Mouse (Mus musculus): Measurements from ENCODE around the gene Borcs7.
"Not testable (repeated sequence)": the region's sequence is repeated elsewhere in the genome, so short reads cannot be mapped to it uniquely, and the experiment has no call there.

Gene Borcs7

DNA sequence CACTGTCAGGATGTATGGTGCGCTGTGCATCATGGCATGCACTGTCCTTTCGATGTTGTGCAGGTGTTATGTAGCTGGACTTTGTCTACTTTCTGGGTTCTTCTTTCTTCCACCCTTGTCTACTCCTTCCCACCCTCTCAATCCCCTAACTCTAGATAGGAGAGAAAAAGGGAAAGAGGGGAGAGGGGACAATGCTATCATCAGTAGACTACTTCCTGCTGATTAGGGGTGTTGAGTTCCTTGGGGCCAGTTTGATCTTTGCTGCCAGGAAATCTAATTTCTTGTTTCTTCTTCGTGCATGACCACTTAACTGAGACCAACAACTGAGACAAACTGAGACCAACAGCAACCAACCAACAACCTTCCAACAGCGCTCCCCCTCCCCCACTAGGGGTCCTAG is 20.9 kb downstream of the Borcs7 start:
- in situ Hi-C loops (cut with MboI, MseI): no loop called here

GRCm38 (mm10) chr19:46714234-46714633 is 24.5 kb downstream of the Borcs7 start:
- in situ Hi-C loops (cut with MboI, MseI): no loop called here

- in situ Hi-C loops (cut with MboI, MseI): no loop called here
Measured at GRCm38 (mm10) chr19:46715016-46715415, 25.3 kb downstream of the Borcs7 start.

- in situ Hi-C loops (cut with MboI, MseI): no loop called here
Measured at GRCm38 (mm10) chr19:46718150-46718549, 28.4 kb downstream of the Borcs7 start.

DNA sequence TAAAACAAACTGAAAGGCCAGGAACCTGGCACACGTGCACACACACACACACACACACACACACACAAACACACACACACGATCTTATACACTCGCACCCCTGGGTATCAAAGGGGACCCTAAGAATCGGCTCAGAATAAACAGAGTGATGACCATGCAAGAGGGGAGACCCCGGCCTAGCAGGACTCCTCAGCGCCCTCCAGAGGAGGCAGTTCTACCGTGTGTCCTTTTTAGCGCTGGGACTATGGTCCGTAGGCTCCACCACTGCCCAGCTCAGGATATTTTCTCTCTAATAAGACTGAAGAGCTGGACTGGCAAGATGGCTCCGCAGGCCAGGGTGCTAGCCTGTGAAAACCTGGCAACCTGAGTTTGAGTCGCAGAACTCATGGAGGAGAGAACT is 34.7 kb downstream of the Borcs7 start:
- in situ Hi-C loops (cut with MboI, MseI): loop anchor here (10.0 kb wide), 1 partner anchor 1110 kb away; no protein-coding TSS in a partner anchor

- in situ Hi-C loops (cut with MboI, MseI): loop anchor here (10.0 kb wide), 1 partner anchor 1111 kb away; no protein-coding TSS in a partner anchor
Measured at GRCm38 (mm10) chr19:46726142-46726541, 36.4 kb downstream of the Borcs7 start.

GRCm38 (mm10) chr19:46727140-46727736 is 37.5 kb downstream of the Borcs7 start:
- in situ Hi-C loops (cut with MboI, MseI): loop anchor here (10.0 kb wide), 1 partner anchor 1112 kb away; no protein-coding TSS in a partner anchor

GRCm38 (mm10) chr19:46727945-46728540 is 38.3 kb downstream of the Borcs7 start:
- in situ Hi-C loops (cut with MboI, MseI): loop anchor here (10.0 kb wide), 1 partner anchor 1113 kb away; no protein-coding TSS in a partner anchor

DNA sequence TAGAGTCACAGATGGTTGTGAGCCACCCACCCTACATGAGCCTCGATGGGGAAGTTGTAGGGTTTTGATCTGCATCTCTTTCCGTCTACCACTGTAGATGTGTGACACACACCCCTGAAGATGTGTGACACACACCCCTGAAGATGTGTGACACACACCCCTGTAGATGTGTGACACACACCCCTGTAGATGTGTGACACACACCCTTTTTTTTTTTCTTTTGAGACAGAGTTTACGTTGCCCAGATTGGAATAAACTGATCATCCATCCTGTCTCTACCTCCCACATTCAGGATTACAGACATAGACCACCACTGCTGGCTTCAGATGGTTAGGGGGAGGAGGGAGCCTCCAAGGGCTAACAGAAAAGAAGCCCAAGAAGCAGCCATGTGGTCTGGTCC is 39.2 kb downstream of the Borcs7 start:
- in situ Hi-C loops (cut with MboI, MseI): loop anchor here (10.0 kb wide), 1 partner anchor 1114 kb away; no protein-coding TSS in a partner anchor

DNA sequence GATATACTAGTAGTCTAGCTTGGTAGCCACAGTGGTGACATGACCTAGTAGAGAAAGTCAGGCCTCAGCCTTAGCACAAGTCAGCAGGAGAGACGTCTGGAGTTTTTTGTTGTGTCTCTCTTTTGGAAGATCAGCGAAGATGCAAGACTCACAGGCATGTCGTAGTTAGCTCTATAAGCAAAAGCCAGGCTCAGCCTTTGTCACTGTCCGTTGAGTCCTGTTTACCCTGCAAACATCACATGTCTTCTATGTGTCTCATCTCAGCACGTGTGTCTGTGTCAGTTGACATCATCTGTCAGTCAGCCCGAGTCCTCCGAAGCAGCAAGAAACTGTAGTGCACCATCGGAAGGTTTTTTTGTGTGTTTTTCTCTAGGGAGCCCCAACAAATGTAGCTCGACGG is 41.6 kb downstream of the Borcs7 start:
- in situ Hi-C loops (cut with MboI, MseI): no loop called here

GRCm38 (mm10) chr19:46732673-46733072 is 43.0 kb downstream of the Borcs7 start:
- in situ Hi-C loops (cut with MboI, MseI): not testable (repeated sequence)

GRCm38 (mm10) chr19:46733626-46734025 is 43.9 kb downstream of the Borcs7 start:
- in situ Hi-C loops (cut with MboI, MseI): no loop called here

GRCm38 (mm10) chr19:46735241-46735640 is 45.5 kb downstream of the Borcs7 start:
- in situ Hi-C loops (cut with MboI, MseI): loop anchor here (5.0 kb wide), 2 partner anchors 68 to 148 kb away; no protein-coding TSS in a partner anchor

GRCm38 (mm10) chr19:46737106-46737505 is 47.4 kb downstream of the Borcs7 start:
- in situ Hi-C loops (cut with MboI, MseI): loop anchor here (5.0 kb wide), 2 partner anchors 70 to 150 kb away; no protein-coding TSS in a partner anchor

- in situ Hi-C loops (cut with MboI, MseI): no loop called here
Measured at GRCm38 (mm10) chr19:46740341-46741008, 50.8 kb downstream of the Borcs7 start.

- in situ Hi-C loops (cut with MboI, MseI): no loop called here
Measured at GRCm38 (mm10) chr19:46741574-46741973, 51.9 kb downstream of the Borcs7 start.

DNA sequence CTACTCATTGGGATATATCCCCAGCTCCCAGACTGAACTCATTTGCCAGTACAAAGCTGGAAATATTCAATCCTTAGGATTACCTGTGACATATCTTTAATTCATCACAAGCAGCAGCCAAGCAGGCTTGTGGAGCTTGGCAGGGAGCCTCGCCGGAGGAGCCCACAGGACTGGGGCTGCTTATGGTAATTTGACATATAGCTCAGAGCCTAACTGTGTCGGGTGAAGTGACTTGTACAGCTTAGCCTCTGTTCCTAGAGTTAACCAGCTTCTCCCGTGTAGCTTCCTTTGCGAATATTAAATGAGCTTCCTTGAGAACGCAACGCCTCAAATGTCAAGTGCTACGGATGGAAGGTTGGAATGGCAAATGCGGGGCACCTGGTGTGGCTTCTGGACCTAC is 55.0 kb downstream of the Borcs7 start:
- in situ Hi-C loops (cut with MboI, MseI): no loop called here

DNA sequence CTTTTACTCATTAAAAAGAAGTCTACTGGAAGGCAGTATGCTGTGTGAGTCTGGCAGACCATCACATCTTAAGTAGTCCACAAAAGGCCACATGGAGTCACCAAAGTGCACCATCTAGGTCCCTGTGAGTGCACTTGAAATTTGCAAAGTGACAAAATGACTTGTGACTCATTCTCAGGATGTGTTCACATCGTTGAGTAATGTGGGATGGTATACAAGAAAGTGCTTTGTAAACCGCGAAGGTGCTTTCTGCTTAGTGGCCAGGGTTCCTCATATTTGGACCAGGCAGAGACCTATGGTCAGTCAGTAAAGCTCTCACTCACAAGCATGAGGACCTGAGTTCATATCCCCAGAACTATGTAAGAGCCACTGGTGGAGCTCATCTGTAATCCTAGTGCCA is 58.1 kb downstream of the Borcs7 start:
- in situ Hi-C loops (cut with MboI, MseI): no loop called here

GRCm38 (mm10) chr19:46752235-46752634 is 62.5 kb downstream of the Borcs7 start:
- in situ Hi-C loops (cut with MboI, MseI): no loop called here
